Mouse (Mus musculus) embryonic facial prominence, embryonic 12.5 days (tissue): ENCODE data around the gene Xpo4. TPM values are rescaled to one million over a fixed set of nuclear protein-coding genes. Genes with fewer than 3 reads are reported as not detected.

Experiments used
- ATAC-seq: fragments of 200-750 bp; cut with Nextera tagmentation; 2 replicates; pipeline ENCODE4 v1.8.0; 2017; ENCODE audit not compliant: insufficient number of reproducible peaks, insufficient read depth, low FRiP score, low TSS enrichment
- H3K27ac ChIP-seq: fragments of 300-500 bp; sonication (generic); 2 replicates; pipeline ENCODE4 v1.5.1; 2016; ENCODE audit warnings: mild to moderate bottlenecking
- H3K27me3 ChIP-seq: fragments of 300-500 bp; sonication (generic); 2 replicates; pipeline ENCODE4 v1.6.1; 2016; ENCODE audit warnings: mild to moderate bottlenecking, moderate library complexity
- H3K36me3 ChIP-seq: fragments of 300-500 bp; sonication (generic); 2 replicates; pipeline ENCODE4 v1.6.1; 2016; ENCODE audit warnings: mild to moderate bottlenecking
- H3K4me1 ChIP-seq: fragments of 300-500 bp; sonication (generic); 2 replicates; pipeline ENCODE4 v1.6.1; 2016
- H3K4me2 ChIP-seq: fragments of 300-500 bp; sonication (generic); replicated peaks from 2 replicates; pipeline ENCODE4 v1.6.1; 2016; ENCODE audit warnings: mild to moderate bottlenecking, moderate library complexity
- H3K4me3 ChIP-seq: fragments of 300-500 bp; sonication (generic); 2 replicates; pipeline ENCODE4 v1.5.1; 2016; ENCODE audit warnings: mild to moderate bottlenecking
- H3K9ac ChIP-seq: fragments of 300-500 bp; sonication (generic); 2 replicates; pipeline ENCODE4 v1.6.1; 2016; ENCODE audit warnings: mild to moderate bottlenecking, moderate library complexity
- H3K9me3 ChIP-seq: fragments of 300-500 bp; sonication (generic); 2 replicates; pipeline ENCODE4 v1.6.1; 2016; ENCODE audit warnings: mild to moderate bottlenecking, moderate library complexity
- WGBS: fragments of 180-500 bp; shearing (Covaris S2); methylation state at CpG from one replicate; pipeline ENCODE4 v1.1.7; 2016; 5-methylcytosine and 5-hydroxymethylcytosine counted together
- polyA plus RNA-seq: library from polyadenylated mRNA; unstranded; fragments of >200 nt; fragmentation: Nextera tagmentation; extraction: Ambion mirVana; gene quantifications from 2 replicates; pipeline ENCODE4 v1.2.1, GENCODE M21; 2016

The Xpo4 gene
- polyA plus RNA-seq, 1 experiment from 2014 or later, result 31.6 TPM

GRCm38 (mm10) chr14:57606663-57607365 is 58.4 kb downstream of the Xpo4 start:
- Histone ChIP-seq H3K4me1 (peaks cover 10% of the 10 kb centered on the region; the same call in 1 of the 2 replicates), H3K4me2 (no peak overlapping the region), H3K27ac (no peak overlapping the region), H3K4me3 (no peak overlapping the region), H3K9me3 (no peaks in the 10 kb centered on the region), H3K27me3 (no peaks in the 10 kb centered on the region), H3K36me3 (peaks cover 16% of the 10 kb centered on the region), H3K9ac (no peak overlapping the region)
- ATAC-seq, result no peak
- 69% methylated on average over 8 of the region's 8 CpGs for WGBS

GRCm38 (mm10) chr14:57593279-57593678 is 72.0 kb downstream of the Xpo4 start:
- peaks cover 69% of the 10 kb centered on the region for H3K36me3 ChIP-seq
- no peak for ATAC-seq
- H3K4me3 ChIP-seq, result no peak overlapping the region
- no peaks in the 10 kb centered on the region for H3K4me1 ChIP-seq
- H3K27ac ChIP-seq, result no peak overlapping the region
- H3K9me3 ChIP-seq, result no peaks in the 10 kb centered on the region
- WGBS, result 95% methylated on average over 5 of the region's 5 CpGs
- no peak overlapping the region for H3K4me2 ChIP-seq
- H3K27me3 ChIP-seq, result no peaks in the 10 kb centered on the region
- no peak overlapping the region for H3K9ac ChIP-seq

- H3K27me3 ChIP-seq, result no peaks in the 10 kb centered on the region
- 94% methylated on average over 3 of the region's 3 CpGs for WGBS
- no peak overlapping the region for H3K9ac ChIP-seq
- H3K36me3 ChIP-seq, result peaks cover 72% of the 10 kb centered on the region
- H3K4me1 ChIP-seq, result no peaks in the 10 kb centered on the region
- no peak overlapping the region for H3K27ac ChIP-seq
- no peaks in the 10 kb centered on the region for H3K9me3 ChIP-seq
- no peak overlapping the region for H3K4me2 ChIP-seq
- no peak overlapping the region for H3K4me3 ChIP-seq
- ATAC-seq, result no peak
Observed at GRCm38 (mm10) chr14:57591830-57592229, 73.4 kb downstream of the Xpo4 start.

- H3K27ac ChIP-seq, result no peak overlapping the region
- no peak overlapping the region for H3K4me2 ChIP-seq
- H3K4me3 ChIP-seq, result no peak overlapping the region
- peaks cover 25% of the 10 kb centered on the region for H3K36me3 ChIP-seq
- 93% methylated on average over 2 of the region's 2 CpGs for WGBS
- 0 out of 2 replicates have a peak, but pooled peaks cover 4% of the 10 kb centered on the region for H3K9me3 ChIP-seq
- H3K4me1 ChIP-seq, result no peaks in the 10 kb centered on the region
- no peaks in the 10 kb centered on the region for H3K27me3 ChIP-seq
- no peak overlapping the region for H3K9ac ChIP-seq
- ATAC-seq, result no peak
Observed at GRCm38 (mm10) chr14:57576364-57577060, 88.7 kb downstream of the Xpo4 start.

- WGBS, result 85% methylated on average over 6 of the region's 6 CpGs
- Histone ChIP-seq H3K9me3 (0 out of 2 replicates have a peak, but pooled peaks cover 4% of the 10 kb centered on the region), H3K9ac (no peak overlapping the region), H3K4me3 (no peak overlapping the region), H3K4me2 (no peak overlapping the region), H3K36me3 (peaks cover 19% of the 10 kb centered on the region), H3K27ac (no peak overlapping the region), H3K4me1 (no peaks in the 10 kb centered on the region), H3K27me3 (no peaks in the 10 kb centered on the region)
- no peak for ATAC-seq
Observed at GRCm38 (mm10) chr14:57574792-57575587, 90.2 kb downstream of the Xpo4 start.

GRCm38 (mm10) chr14:57571155-57572133 is 93.8 kb downstream of the Xpo4 start, which contains the start of gene Eef1akmt1:
Eef1akmt1 (minus strand) TSS chr14:57571612.
- Histone ChIP-seq H3K4me2 (peak within 1 kb of the TSS; percentile 50), H3K4me3 (peak within 1 kb of the TSS; percentile 55), H3K36me3 (peaks cover 8% of the 10 kb centered on the region; the same call in 1 of the 2 replicates), H3K9me3 (0 out of 2 replicates have a peak, but pooled peaks cover 4% of the 10 kb centered on the region), H3K4me1 (no peaks in the 10 kb centered on the region), H3K27ac (peak within 1 kb of the TSS; percentile 30), H3K27me3 (no peaks in the 10 kb centered on the region), H3K9ac (peak within 1 kb of the TSS; percentile 53)
- WGBS, result 9% methylated on average over 35 of the region's 35 CpGs
- ATAC-seq, result peak; percentile 98

- WGBS, result 87% methylated on average over 6 of the region's 6 CpGs
- H3K27ac ChIP-seq, result no peak overlapping the region
- H3K27me3 ChIP-seq, result no peaks in the 10 kb centered on the region
- no peak overlapping the region for H3K4me2 ChIP-seq
- no peak for ATAC-seq
- H3K4me3 ChIP-seq, result no peak overlapping the region
- peaks cover 4% of the 10 kb centered on the region; the same call in 1 of the 2 replicates for H3K36me3 ChIP-seq
- no peaks in the 10 kb centered on the region for H3K9me3 ChIP-seq
- H3K4me1 ChIP-seq, result no peaks in the 10 kb centered on the region
- H3K9ac ChIP-seq, result no peak overlapping the region
Observed at GRCm38 (mm10) chr14:57565626-57566025, 99.6 kb downstream of the Xpo4 start.

- Histone ChIP-seq H3K9ac (no peak overlapping the region), H3K4me1 (no peaks in the 10 kb centered on the region), H3K27me3 (no peaks in the 10 kb centered on the region), H3K4me2 (no peak overlapping the region), H3K4me3 (no peak overlapping the region), H3K27ac (no peak overlapping the region), H3K9me3 (no peaks in the 10 kb centered on the region), H3K36me3 (0 out of 2 replicates have a peak, but pooled peaks cover 6% of the 10 kb centered on the region)
- 80% methylated on average over 1 of the region's 1 CpGs for WGBS
- ATAC-seq, result no peak
Observed at GRCm38 (mm10) chr14:57556922-57557321, 108.3 kb downstream of the Xpo4 start.

- H3K27ac ChIP-seq, result no peak overlapping the region
- no peak overlapping the region for H3K4me3 ChIP-seq
- ATAC-seq, result no peak
- H3K4me1 ChIP-seq, result no peaks in the 10 kb centered on the region
- H3K36me3 ChIP-seq, result 0 out of 2 replicates have a peak, but pooled peaks cover 6% of the 10 kb centered on the region
- H3K9ac ChIP-seq, result no peak overlapping the region
- H3K4me2 ChIP-seq, result no peak overlapping the region
- H3K27me3 ChIP-seq, result no peaks in the 10 kb centered on the region
- 77% methylated on average over 7 of the region's 7 CpGs for WGBS
- H3K9me3 ChIP-seq, result no peaks in the 10 kb centered on the region
Observed at GRCm38 (mm10) chr14:57555471-57556070, 109.7 kb downstream of the Xpo4 start.

GRCm38 (mm10) chr14:57554434-57554833 is 110.8 kb downstream of the Xpo4 start:
- H3K27me3 ChIP-seq, result no peaks in the 10 kb centered on the region
- H3K4me2 ChIP-seq, result no peak overlapping the region
- ATAC-seq, result no peak
- no peak overlapping the region for H3K9ac ChIP-seq
- no peaks in the 10 kb centered on the region for H3K9me3 ChIP-seq
- no peak overlapping the region for H3K4me3 ChIP-seq
- 0 out of 2 replicates have a peak, but pooled peaks cover 12% of the 10 kb centered on the region for H3K36me3 ChIP-seq
- H3K27ac ChIP-seq, result no peak overlapping the region
- H3K4me1 ChIP-seq, result no peaks in the 10 kb centered on the region
- 88% methylated on average over 5 of the region's 5 CpGs for WGBS
